Mouse (Mus musculus) embryonic facial prominence, embryonic 13.5 days (tissue): ENCODE data around the gene Gm20547. TPM values are rescaled to one million over a fixed set of nuclear protein-coding genes. Genes with fewer than 3 reads are reported as not detected.
A peak's percentile ranks its signal among the peaks of the same experiment; 100 is the strongest.

Experiments
- ATAC-seq: fragments of 200-750 bp; cut with Nextera tagmentation; 2 replicates; pipeline ENCODE4 v1.8.0; 2017; ENCODE audit warnings: low read depth; ENCODE audit not compliant: insufficient number of reproducible peaks, insufficient read depth, low FRiP score, low TSS enrichment
- H3K27ac ChIP-seq: fragments of 300-500 bp; sonication (generic); 2 replicates; pipeline ENCODE4 v1.5.1; 2015; ENCODE audit warnings: moderate library complexity, mild to moderate bottlenecking, inconsistent platforms
- H3K27me3 ChIP-seq: fragments of 300-500 bp; sonication (generic); 2 replicates; pipeline ENCODE4 v1.6.1; 2015; ENCODE audit warnings: mild to moderate bottlenecking, inconsistent platforms
- H3K36me3 ChIP-seq: fragments of 300-500 bp; sonication (generic); 2 replicates; pipeline ENCODE4 v1.6.1; 2015; ENCODE audit warnings: mild to moderate bottlenecking, inconsistent platforms
- H3K4me1 ChIP-seq: fragments of 300-500 bp; sonication (generic); 2 replicates; pipeline ENCODE4 v1.6.1; 2015; ENCODE audit warnings: inconsistent platforms
- H3K4me2 ChIP-seq: fragments of 300-500 bp; sonication (generic); 2 replicates; pipeline ENCODE4 v1.6.1; 2015; ENCODE audit warnings: moderate library complexity, mild to moderate bottlenecking, inconsistent platforms
- H3K4me3 ChIP-seq: fragments of 300-500 bp; sonication (generic); 2 replicates; pipeline ENCODE4 v1.5.1; 2015; ENCODE audit warnings: mild to moderate bottlenecking, inconsistent platforms
- H3K9ac ChIP-seq: fragments of 300-500 bp; sonication (generic); 2 replicates; pipeline ENCODE4 v1.6.1; 2015; ENCODE audit warnings: mild to moderate bottlenecking, inconsistent platforms
- H3K9me3 ChIP-seq: fragments of 300-500 bp; sonication (generic); 2 replicates; pipeline ENCODE4 v1.6.1; 2016; ENCODE audit warnings: inconsistent platforms
- WGBS: fragments of 180-500 bp; shearing (Covaris S2); methylation state at CpG from one replicate; pipeline ENCODE4 v1.1.7; 2015; ENCODE audit warnings: mixed read lengths; 5-methylcytosine and 5-hydroxymethylcytosine counted together
- polyA plus RNA-seq: library from polyadenylated mRNA; unstranded; fragments of >200 nt; fragmentation: Nextera tagmentation; extraction: Ambion mirVana; gene quantifications from 2 replicates; pipeline ENCODE4 v1.2.1, GENCODE M21; 2015

Gm20547 gene
- not detected in 2 replicates for polyA plus RNA-seq

DNA sequence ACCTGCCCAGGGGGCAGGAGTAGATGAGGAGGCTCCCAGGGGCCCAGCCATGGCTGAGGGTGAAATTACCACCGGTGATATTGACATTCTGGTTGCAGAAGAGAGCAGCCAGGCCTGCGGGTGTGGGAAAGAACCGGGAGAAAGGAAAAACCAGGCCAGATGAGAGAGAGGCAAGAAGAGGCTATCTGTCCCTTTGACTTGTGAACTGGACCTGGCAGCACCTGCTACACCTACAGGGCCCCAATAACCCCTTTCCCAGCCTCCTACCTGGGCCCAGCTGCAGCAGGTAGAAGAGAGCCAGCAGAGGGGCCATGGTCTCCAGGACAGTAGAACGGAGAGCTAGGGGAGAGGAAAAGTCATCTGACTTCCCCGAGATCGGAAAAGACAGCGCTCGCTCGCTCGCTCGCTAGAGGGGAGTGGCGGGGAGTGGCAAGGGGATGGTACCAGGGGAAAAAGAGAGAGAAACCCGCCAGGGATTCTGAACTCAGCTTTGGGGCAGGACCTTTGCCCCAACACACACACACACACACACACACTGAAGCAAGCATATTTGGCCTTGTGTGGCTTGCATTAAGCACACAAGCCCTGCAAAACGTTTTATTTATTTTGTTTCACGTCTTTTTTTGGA, at the start of gene Gm20547:
Gene Gm20547, minus strand, starts transcription at position 360 of the 628 bp plus-strand sequence.
- 7% methylated on average over 15 of the region's 15 CpGs for WGBS
- Histone ChIP-seq H3K9me3 (no peaks in the 10 kb centered on the region), H3K27ac (no peak within 1 kb of the TSS), H3K4me3 (no peak within 1 kb of the TSS), H3K9ac (0 out of 2 replicates have a peak within 1 kb of the TSS, but pooled peaks have one; percentile 27), H3K4me1 (peaks cover 27% of the 10 kb centered on the region), H3K4me2 (peak within 1 kb of the TSS; percentile 38), H3K27me3 (no peaks in the 10 kb centered on the region), H3K36me3 (no peaks in the 10 kb centered on the region)
- ATAC-seq = no peak

DNA sequence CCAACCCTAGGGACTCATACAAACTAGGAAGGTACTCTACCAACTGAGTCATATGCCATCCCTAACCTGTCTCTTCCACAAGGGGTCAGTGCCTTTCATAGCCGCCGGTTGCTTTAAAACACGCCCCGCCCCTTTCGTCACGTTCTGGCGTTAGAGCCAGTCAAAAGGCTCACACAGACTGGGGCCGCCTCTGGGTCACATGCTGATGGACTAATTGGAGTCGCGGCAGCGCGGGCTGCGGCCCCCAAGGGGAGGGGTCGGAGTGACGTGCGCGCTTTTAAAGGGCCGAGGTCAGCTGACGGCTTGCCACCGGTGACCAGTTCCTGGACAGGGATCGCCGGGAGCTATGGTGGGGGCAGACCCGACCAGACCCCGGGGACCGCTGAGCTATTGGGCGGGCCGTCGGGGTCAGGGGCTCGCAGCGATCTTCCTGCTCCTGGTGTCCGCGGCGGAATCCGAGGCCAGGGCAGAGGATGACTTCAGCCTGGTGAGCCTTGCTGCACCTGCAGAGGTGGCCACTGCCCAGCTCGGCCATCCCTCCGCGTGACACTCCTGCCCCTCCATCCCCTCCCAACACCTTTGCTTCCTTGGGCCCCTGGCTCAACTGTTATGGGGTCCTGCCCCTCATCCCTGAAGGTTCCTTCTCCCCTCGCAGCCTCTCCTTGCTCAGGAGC, 49.4 kb upstream of the Gm20547 start, which contains the start of gene Neu1:
Gene Neu1, plus strand, starts transcription at position 193 of the 674 bp plus-strand sequence.
- H3K4me2 ChIP-seq = peak within 1 kb of the TSS; percentile 89
- peak within 1 kb of the TSS; percentile 75 for H3K4me3 ChIP-seq
- H3K9me3 ChIP-seq = no peaks in the 10 kb centered on the region
- peak within 1 kb of the TSS; percentile 91 for H3K9ac ChIP-seq
- WGBS = under 1% methylated on average over 38 of the region's 38 CpGs
- peaks cover 26% of the 10 kb centered on the region for H3K4me1 ChIP-seq
- ATAC-seq = peak; percentile 94
- no peak within 1 kb of the TSS for H3K27ac ChIP-seq
- peaks cover 9% of the 10 kb centered on the region; the same call in 1 of the 2 replicates for H3K36me3 ChIP-seq
- no peaks in the 10 kb centered on the region; the same call in 1 of the 2 replicates for H3K27me3 ChIP-seq

DNA sequence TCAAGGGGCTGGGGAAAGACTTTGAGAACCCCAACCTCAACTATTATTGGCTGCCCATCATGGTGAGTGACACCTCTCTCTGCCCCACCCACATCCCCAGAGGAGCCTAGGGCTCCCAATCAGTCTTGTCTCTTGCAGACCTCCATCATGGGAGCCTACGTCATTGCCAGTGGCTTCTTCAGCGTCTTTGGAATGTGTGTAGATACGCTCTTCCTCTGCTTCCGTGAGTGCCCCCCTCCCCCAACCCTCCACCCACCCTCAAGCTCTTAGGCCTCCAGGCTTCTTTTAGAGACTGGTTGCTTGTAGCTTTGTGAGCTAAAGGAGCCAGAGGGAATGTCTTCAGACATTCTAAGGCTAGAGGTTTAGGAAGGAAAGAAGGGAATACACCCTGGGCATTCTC, 47.0 kb upstream of the Gm20547 start:
- 58% methylated on average over 4 of the region's 4 CpGs for WGBS
- H3K9ac ChIP-seq = no peak overlapping the region
- no peak overlapping the region for H3K27ac ChIP-seq
- H3K36me3 ChIP-seq = no peaks in the 10 kb centered on the region
- ATAC-seq = no peak
- no peaks in the 10 kb centered on the region for H3K27me3 ChIP-seq
- peaks cover 12% of the 10 kb centered on the region for H3K4me1 ChIP-seq
- no peak overlapping the region for H3K4me2 ChIP-seq
- no peaks in the 10 kb centered on the region for H3K9me3 ChIP-seq
- no peak overlapping the region for H3K4me3 ChIP-seq

DNA sequence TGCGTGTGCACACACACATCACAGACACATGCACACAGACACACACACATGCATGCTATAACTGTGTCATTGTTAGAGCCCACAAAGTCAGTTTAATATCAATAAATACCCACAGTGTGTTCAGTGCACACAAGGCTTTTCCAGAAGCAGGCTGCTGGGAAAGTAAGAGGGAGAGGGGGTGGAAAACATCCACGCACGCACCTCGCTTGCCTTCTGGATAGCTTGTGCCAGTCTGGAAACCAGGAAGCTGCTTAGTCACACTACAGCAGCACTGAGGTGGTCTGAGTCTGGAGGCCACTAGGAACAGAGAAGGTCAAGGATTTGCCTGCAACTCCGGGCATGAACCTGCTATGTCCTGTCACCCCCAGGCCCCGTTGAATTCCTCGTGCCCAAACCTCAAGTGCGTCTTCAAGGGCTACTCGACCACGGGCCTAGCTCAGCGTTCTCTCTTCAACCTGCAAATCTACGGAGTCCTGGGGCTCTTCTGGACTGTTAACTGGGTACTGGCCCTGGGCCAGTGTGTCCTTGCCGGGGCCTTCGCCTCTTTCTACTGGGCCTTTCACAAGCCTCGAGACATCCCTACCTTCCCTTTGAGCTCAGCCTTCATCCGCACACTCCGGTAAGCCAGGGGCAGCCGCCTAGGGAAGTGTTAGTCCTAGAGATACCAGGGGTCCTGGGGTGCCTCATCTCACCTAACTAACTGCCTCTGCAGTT, 45.6 kb upstream of the Gm20547 start:
- H3K4me3 ChIP-seq = no peak overlapping the region
- no peak for ATAC-seq
- no peak overlapping the region for H3K4me2 ChIP-seq
- no peaks in the 10 kb centered on the region for H3K27me3 ChIP-seq
- H3K4me1 ChIP-seq = peaks cover 11% of the 10 kb centered on the region
- 84% methylated on average over 18 of the region's 18 CpGs for WGBS
- H3K36me3 ChIP-seq = no peaks in the 10 kb centered on the region
- H3K27ac ChIP-seq = no peak overlapping the region
- no peak overlapping the region for H3K9ac ChIP-seq
- no peaks in the 10 kb centered on the region for H3K9me3 ChIP-seq

DNA sequence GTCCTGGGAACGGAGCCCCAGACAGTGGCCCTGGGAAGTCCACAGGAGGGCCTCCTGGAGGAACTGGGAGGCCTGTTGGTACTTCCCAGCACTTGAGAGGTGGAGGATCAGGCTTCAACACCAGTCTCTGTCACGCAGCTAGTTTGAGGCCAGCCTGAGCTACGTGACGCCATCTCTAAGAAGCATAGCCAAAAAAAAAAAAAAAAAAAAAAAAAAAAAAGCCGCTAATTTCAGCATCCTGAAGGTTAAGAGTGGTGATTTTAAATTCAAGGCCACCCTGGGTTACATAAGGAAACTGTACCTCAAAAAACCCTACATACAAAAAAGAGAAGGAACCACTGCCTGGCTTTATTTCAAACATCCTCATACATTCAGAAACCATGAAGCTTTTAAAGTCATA, 42.4 kb upstream of the Gm20547 start:
- Histone ChIP-seq H3K36me3 (no peaks in the 10 kb centered on the region), H3K27ac (no peak overlapping the region), H3K27me3 (no peaks in the 10 kb centered on the region), H3K4me1 (no peaks in the 10 kb centered on the region), H3K9ac (no peak overlapping the region), H3K4me2 (no peak overlapping the region), H3K4me3 (no peak overlapping the region), H3K9me3 (no peaks in the 10 kb centered on the region)
- no peak for ATAC-seq
- 66% methylated on average over 5 of the region's 5 CpGs for WGBS

DNA sequence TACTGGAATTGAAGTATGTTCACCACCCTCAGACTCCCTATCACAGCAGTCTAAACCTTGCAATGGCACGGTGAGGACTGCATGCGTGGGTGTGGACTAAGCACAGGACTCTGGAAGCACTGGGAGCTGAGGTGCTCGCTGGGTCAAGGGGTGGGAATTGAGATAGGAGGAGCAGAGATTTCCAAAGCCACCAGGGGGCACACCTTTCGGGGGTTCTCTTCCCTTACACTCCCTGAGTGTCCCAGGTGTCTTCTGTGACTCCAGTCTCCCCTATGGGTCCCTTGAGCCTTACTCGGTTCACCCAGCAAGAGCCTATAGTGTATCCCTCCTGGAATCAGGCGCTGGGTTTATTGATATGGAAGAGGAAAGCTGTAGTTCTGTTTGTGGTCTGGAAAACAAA, 41.1 kb upstream of the Gm20547 start:
- no peak for ATAC-seq
- WGBS = 55% methylated on average over 6 of the region's 6 CpGs

DNA sequence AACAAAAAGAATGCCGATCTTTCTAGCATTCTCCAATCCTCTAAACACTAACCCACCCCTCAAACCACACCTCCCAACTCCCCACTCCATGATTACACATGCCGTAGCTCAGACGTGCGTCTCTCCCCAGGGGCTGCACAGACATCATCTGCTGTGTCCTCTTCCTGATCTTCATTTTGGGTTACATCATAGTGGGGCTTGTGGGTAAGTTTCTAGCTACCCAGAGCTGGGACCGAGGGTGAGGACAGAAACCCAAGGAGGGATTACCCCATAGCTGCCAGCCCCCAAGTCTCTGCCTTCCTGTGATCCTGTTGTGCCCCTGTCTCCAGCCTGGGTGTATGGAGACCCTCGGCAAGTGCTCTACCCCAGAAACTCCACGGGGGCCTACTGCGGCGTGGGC, 35.3 kb upstream of the Gm20547 start:
- no peak overlapping the region for H3K4me2 ChIP-seq
- no peak for ATAC-seq
- WGBS = 72% methylated on average over 9 of the region's 9 CpGs

More for the DNA sequence above, 41.1 kb upstream of the Gm20547 start:
- H3K36me3 ChIP-seq = no peaks in the 10 kb centered on the region
- no peaks in the 10 kb centered on the region for H3K9me3 ChIP-seq
- no peaks in the 10 kb centered on the region for H3K27me3 ChIP-seq
- no peaks in the 10 kb centered on the region for H3K4me1 ChIP-seq
- H3K27ac ChIP-seq = no peak overlapping the region
- no peak overlapping the region for H3K4me2 ChIP-seq
- H3K4me3 ChIP-seq = no peak overlapping the region
- H3K9ac ChIP-seq = no peak overlapping the region

DNA sequence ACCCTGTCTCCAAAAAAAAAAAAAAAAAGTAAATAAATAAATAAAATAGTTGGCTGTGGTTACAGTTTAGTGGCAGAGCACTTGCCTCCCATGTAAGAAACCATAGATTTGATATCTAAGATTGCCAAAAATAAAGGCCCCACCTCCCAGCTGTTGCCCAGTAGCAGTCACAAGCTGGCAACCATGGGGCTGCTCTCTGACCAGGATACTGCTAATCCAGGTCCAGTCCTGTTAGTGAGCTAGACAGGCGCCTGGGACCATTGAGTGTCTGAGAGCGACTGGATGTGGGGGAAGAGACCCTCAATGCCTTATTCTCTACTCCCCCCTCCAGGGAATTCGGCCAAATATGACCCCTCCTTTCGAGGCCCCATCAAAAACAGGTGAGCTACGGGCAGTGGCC, 34.5 kb upstream of the Gm20547 start:
- no peaks in the 10 kb centered on the region for H3K9me3 ChIP-seq
- H3K4me1 ChIP-seq = peaks cover 10% of the 10 kb centered on the region
- H3K9ac ChIP-seq = no peak overlapping the region
- H3K4me2 ChIP-seq = no peak overlapping the region
- no peak for ATAC-seq
- H3K27me3 ChIP-seq = no peaks in the 10 kb centered on the region
- no peak overlapping the region for H3K27ac ChIP-seq
- no peak overlapping the region for H3K4me3 ChIP-seq
- peaks cover 27% of the 10 kb centered on the region for H3K36me3 ChIP-seq
- WGBS = 78% methylated on average over 5 of the region's 5 CpGs

More for the DNA sequence above, 35.3 kb upstream of the Gm20547 start:
- H3K4me3 ChIP-seq = no peak overlapping the region
- H3K9me3 ChIP-seq = no peaks in the 10 kb centered on the region
- no peak overlapping the region; the same call in 1 of the 2 replicates for H3K9ac ChIP-seq
- peaks cover 18% of the 10 kb centered on the region for H3K36me3 ChIP-seq
- peaks cover 10% of the 10 kb centered on the region for H3K4me1 ChIP-seq
- no peak overlapping the region for H3K27ac ChIP-seq
- no peaks in the 10 kb centered on the region for H3K27me3 ChIP-seq

DNA sequence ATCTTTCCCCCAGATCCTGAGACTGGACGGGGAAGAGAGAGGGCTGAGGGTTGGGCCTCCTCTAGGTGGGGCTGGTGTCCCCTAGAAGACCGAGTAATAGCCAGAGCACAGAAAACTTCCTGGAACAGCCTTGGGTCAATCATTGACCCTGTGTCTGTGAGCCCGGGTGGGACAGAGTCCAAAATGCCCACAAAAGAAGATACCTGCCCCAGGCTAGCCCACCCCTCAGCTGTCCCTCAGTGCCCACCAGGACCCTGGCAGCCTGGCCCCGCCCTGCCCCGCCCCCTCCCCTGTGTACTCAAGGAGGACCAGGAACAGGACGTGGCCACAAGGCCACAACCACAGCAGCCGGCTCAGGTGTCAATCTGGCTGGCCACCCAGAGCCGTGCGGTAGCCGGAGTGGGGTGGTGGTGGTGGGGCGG, 33.6 kb upstream of the Gm20547 start:
- ATAC-seq = no peak
- no peak overlapping the region for H3K4me2 ChIP-seq
- 15% methylated on average over 11 of the region's 11 CpGs for WGBS
- no peak overlapping the region for H3K4me3 ChIP-seq
- H3K27me3 ChIP-seq = no peaks in the 10 kb centered on the region
- H3K9ac ChIP-seq = peak overlapping the region; percentile 44; the same call in 1 of the 2 replicates
- H3K36me3 ChIP-seq = peaks cover 36% of the 10 kb centered on the region
- peak overlapping the region; percentile 33; the same call in 1 of the 2 replicates for H3K27ac ChIP-seq
- no peaks in the 10 kb centered on the region for H3K9me3 ChIP-seq
- H3K4me1 ChIP-seq = peaks cover 10% of the 10 kb centered on the region

DNA sequence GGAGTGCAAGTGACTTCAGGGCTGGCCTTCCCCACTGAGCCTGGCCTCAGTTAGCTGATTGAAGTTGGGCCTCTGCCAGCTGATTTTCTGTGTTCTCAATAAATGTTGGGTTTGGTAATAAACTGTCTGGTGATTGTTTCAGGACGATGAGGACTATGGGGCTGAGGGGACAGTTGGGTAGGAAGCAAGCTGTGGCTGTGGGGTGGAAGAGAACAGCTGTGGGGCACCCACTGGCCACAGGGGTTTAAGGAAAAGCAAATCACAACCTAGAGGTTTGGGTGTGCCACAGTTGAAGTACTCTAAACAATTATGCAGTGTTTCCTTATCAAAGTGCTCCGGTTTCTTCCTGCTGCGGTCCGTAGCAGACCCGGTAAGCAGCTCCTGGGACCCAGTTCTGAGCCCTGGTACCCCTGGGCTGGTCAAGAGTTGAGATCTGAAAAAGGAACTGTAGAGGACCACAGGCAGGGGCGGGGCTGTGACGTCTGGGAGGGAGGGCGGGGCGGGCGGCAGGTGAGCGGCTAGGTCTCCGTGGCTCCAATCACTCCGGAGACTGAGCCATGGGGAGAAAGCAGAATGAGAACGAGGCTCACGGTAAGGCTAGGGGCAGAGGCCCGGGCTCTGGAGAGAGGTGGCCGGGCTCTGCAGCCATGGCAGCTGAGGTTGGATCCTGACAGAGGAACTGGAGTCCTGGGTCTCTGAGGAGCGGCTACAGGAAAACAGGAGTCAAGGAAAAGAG, 32.3 kb upstream of the Gm20547 start, which contains the start of gene Slc44a4:
Gene Slc44a4, plus strand, starts transcription at position 537 of the 736 bp plus-strand sequence.
- Histone ChIP-seq H3K4me2 (no peak within 1 kb of the TSS), H3K4me3 (no peak within 1 kb of the TSS), H3K4me1 (peaks cover 10% of the 10 kb centered on the region), H3K27me3 (no peaks in the 10 kb centered on the region), H3K9ac (peak within 1 kb of the TSS; percentile 44; the same call in 1 of the 2 replicates), H3K27ac (peak within 1 kb of the TSS; percentile 18; the same call in 1 of the 2 replicates), H3K9me3 (no peaks in the 10 kb centered on the region), H3K36me3 (peaks cover 49% of the 10 kb centered on the region)
- ATAC-seq = no peak
- 27% methylated on average over 18 of the region's 18 CpGs for WGBS

DNA sequence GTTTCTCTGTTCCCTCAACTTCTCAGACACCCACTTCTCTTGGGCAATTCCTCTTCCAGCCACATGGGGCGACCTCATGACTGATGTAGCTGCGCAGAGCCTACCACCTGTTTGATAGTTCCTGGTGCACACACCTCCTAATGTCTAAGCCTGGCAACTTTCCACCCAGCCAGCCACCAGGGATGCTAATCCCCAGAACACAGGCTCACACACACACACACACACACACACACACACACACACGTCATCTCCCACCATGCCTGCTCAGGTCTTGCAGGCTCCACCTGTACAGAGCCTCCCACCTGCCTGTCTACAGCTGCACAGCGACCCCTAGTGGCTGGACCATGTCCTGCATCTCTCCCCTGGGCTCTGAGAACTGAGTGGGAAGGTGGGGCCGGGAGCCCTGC, 30.1 kb upstream of the Gm20547 start:
- H3K4me1 ChIP-seq = peaks cover 10% of the 10 kb centered on the region
- WGBS = 49% methylated on average over 5 of the region's 5 CpGs
- H3K27me3 ChIP-seq = no peaks in the 10 kb centered on the region
- no peak overlapping the region for H3K4me3 ChIP-seq
- no peak overlapping the region for H3K4me2 ChIP-seq
- H3K9ac ChIP-seq = no peak overlapping the region
- H3K9me3 ChIP-seq = no peaks in the 10 kb centered on the region
- peaks cover 71% of the 10 kb centered on the region for H3K36me3 ChIP-seq
- ATAC-seq = peak; percentile 67
- H3K27ac ChIP-seq = no peak overlapping the region
